9 mouse cellular contexts compared by ENCODE assay signal in the genomic region with DNA sequence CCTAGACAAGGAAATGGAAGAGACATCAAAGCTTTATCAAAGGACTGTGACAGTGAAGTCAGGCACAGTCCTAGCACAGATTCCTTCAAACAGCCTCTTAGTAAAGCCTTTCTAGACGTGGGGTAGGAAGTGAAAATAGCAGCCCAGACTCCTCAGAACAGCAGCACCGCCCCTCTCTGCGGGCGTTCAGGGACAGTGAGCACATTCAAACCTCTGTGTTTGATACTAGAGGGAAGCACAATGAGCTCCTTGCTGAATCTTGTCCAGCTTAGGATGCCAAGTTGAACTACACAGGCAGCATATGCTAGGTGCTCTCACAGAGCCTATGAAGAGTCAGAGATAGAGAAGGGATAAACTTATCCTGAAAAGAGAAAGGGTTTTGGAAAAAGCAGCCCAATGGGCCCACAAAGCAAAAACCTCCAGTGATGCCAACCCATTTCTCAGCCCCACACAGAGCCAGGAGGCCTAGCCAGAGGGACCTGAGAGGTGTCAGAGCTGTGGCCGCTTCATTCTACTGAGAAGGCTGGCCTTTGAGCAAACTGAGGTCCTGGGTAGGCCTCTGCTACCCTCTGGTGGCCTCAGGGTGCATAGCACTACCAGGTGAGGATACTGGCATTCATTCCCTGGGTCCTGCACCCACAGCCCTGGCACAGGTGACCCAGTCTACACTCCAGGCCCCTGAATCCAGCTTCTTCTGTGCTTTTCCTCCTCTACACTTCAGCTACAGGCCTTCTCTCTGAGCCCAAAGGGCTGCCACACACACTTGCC. TPM values are rescaled to one million over a fixed set of nuclear protein-coding genes. Genes with fewer than 3 reads are reported as not detected.
DNase-seq lines count a peak whose midpoint lies in the region; ATAC-seq and TF ChIP-seq lines count a peak whose summit lies in the region.
"Had no signal": no experiment of that assay in that cellular context is flagged by ENCODE, and none has a peak within 500 bp of the region (broad histone marks: within the 10 kb centered on the region; RNA-seq: fewer than 3 reads in every experiment).

No protein-coding gene starts in this region.

- H3K9me3 ChIP-seq in liver, embryonic 12.5 days (replicated peaks), result no peaks in the 10 kb centered on the region
- H3K9me3 ChIP-seq in stomach, embryonic 16.5 days (replicated peaks; ENCODE audit: control insufficient read depth, low read length), result no peaks in the 10 kb centered on the region

- H3K4me3 ChIP-seq in testis, adult 2 months (ENCODE audit: control insufficient read depth, low read depth, low read length), result no peak overlapping the region
- H3K4me3 ChIP-seq in liver, embryonic 12.5 days, result no peak overlapping the region
- no peak overlapping the region for H3K4me3 ChIP-seq in stomach, embryonic 16.5 days (replicated peaks; ENCODE audit: low read length)

- peak; percentile 82 for TF ChIP-seq CTCF in testis, adult 2 months (IDR thresholded peaks at IDR 0.05; ENCODE audit: control insufficient read depth, insufficient read depth, insufficient replicate concordance, low read depth, low read length)

- no peaks in the 10 kb centered on the region for H3K4me1 ChIP-seq in testis, adult 2 months (ENCODE audit: control insufficient read depth, insufficient read depth, low read length)
- peaks cover 60% of the 10 kb centered on the region for H3K4me1 ChIP-seq in liver, embryonic 12.5 days
- H3K4me1 ChIP-seq in stomach, embryonic 16.5 days (ENCODE audit: control insufficient read depth, insufficient read depth, low read length), result peaks cover 22% of the 10 kb centered on the region

- no peak for TF ChIP-seq POLR2A in testis, adult 2 months (IDR thresholded peaks at IDR 0.05; ENCODE audit: control insufficient read depth, low read depth, low read length)

- intact Hi-C loops in gastrocnemius, postnatal 14 days (cut with DNase I; ENCODE audit: low total_unique reads), result no loop called here

- WGBS in liver, embryonic 12.5 days (ENCODE audit: insufficient replicate concordance), result 73% methylated on average over 5 of the region's 5 CpGs
- WGBS in stomach, embryonic 16.5 days, result 68% methylated on average over 5 of the region's 5 CpGs

- peak overlapping the region; percentile 34 for H3K4me2 ChIP-seq in liver, embryonic 12.5 days
- H3K4me2 ChIP-seq in stomach, embryonic 16.5 days (ENCODE audit: low read depth, low read length), result no peak overlapping the region

- no peaks in the 10 kb centered on the region for H3K27me3 ChIP-seq in testis, adult 2 months (ENCODE audit: control insufficient read depth, insufficient read depth, low read length)
- H3K27me3 ChIP-seq in liver, embryonic 12.5 days (replicated peaks), result no peaks in the 10 kb centered on the region
- H3K27me3 ChIP-seq in stomach, embryonic 16.5 days (ENCODE audit: control insufficient read depth, insufficient read depth, low read length), result no peaks in the 10 kb centered on the region

- H3K9ac ChIP-seq in liver, embryonic 12.5 days, result peak overlapping the region; percentile 81
- no peak overlapping the region for H3K9ac ChIP-seq in stomach, embryonic 16.5 days (ENCODE audit: low read length)

- H3K36me3 ChIP-seq in testis, adult 2 months (ENCODE audit: control insufficient read depth, insufficient read depth, low read length), result peaks cover 3% of the 10 kb centered on the region; the same call in 1 of the 2 replicates
- H3K36me3 ChIP-seq in liver, embryonic 12.5 days, result peaks cover 99% of the 10 kb centered on the region
- H3K36me3 ChIP-seq in stomach, embryonic 16.5 days (ENCODE audit: control insufficient read depth, insufficient read depth, low read length), result 0 out of 2 replicates have a peak, but pooled peaks cover 14% of the 10 kb centered on the region

- H3K27ac ChIP-seq in testis, adult 2 months (ENCODE audit: control insufficient read depth, insufficient read depth, low read depth, low read length), result no peak overlapping the region
- H3K27ac ChIP-seq in liver, embryonic 12.5 days, result peak overlapping the region; percentile 99
- H3K27ac ChIP-seq in stomach, embryonic 16.5 days (ENCODE audit: low read length), result no peak overlapping the region
- H3K27ac ChIP-seq: macrophage had no signal

- ATAC-seq in liver, embryonic 12.5 days, result peak; percentile 58; the same call in 1 of the 2 replicates
- ATAC-seq in stomach, embryonic 16.5 days (ENCODE audit: insufficient read depth, low FRiP score), result 0 out of 2 replicates have a peak, but pooled peaks have one; percentile 42

- DNase-seq in testis, postnatal 14 days (ENCODE audit: low spot score), result no peak
- DNase-seq in cerebellum, postnatal 25 days, result peak; percentile 88 to 90
- peak; percentile 57 for DNase-seq in gastrocnemius, postnatal 14 days
- DNase-seq in kidney, adult 18-20 months, result peak; percentile 85
- peak; percentile 85 for DNase-seq in naive thymus-derived CD4-positive, alpha-beta T cell, adult 2 months (ENCODE audit: low read depth)

RNA-seq across cellular contexts. Expression of gene Mpg, which starts 12.0 kb away (rescaled TPM):
- 16.3 and 16.4 TPM in 2 replicates for polyA plus RNA-seq in testis, adult 2 months (2012; rRNA removed)
- total RNA-seq in gastrocnemius, postnatal 14 days (2021), result 1 to 10 TPM; 7.9 to 9.6 TPM
- polyA plus RNA-seq in liver, embryonic 12.5 days (2016; fragmentation: Nextera tagmentation; extraction: Ambion mirVana), result 25.7 and 27.2 TPM in 2 replicates
- polyA plus RNA-seq in stomach, embryonic 16.5 days (2015; fragmentation: Nextera tagmentation; extraction: Ambion mirVana), result 32.6 and 33.8 TPM in 2 replicates

RNA-seq across cellular contexts. Expression of gene Rhbdf1, which starts 16.2 kb away (rescaled TPM):
- polyA plus RNA-seq in testis, adult 2 months (2012; rRNA removed), result 6.8 and 9.5 TPM in 2 replicates
- 10 to 100 TPM; 18.4 to 24.4 TPM for total RNA-seq in gastrocnemius, postnatal 14 days (2021)
- polyA plus RNA-seq in liver, embryonic 12.5 days (2016; fragmentation: Nextera tagmentation; extraction: Ambion mirVana), result 12.0 and 14.1 TPM in 2 replicates
- polyA plus RNA-seq in stomach, embryonic 16.5 days (2015; fragmentation: Nextera tagmentation; extraction: Ambion mirVana), result 57.4 and 67.7 TPM in 2 replicates

RNA-seq across cellular contexts. Expression of gene Nprl3, which starts 29.2 kb away (rescaled TPM):
- 61.4 and 62.8 TPM in 2 replicates for polyA plus RNA-seq in testis, adult 2 months (2012; rRNA removed)
- 10 to 100 TPM; 17.8 to 19.2 TPM for total RNA-seq in gastrocnemius, postnatal 14 days (2021)
- polyA plus RNA-seq in liver, embryonic 12.5 days (2016; fragmentation: Nextera tagmentation; extraction: Ambion mirVana), result 34.6 and 39.1 TPM in 2 replicates
- 36.8 and 37.6 TPM in 2 replicates for polyA plus RNA-seq in stomach, embryonic 16.5 days (2015; fragmentation: Nextera tagmentation; extraction: Ambion mirVana)

RNA-seq across cellular contexts. Expression of gene Snrnp25, which starts 33.1 kb away (rescaled TPM):
- 38.8 and 39.6 TPM in 2 replicates for polyA plus RNA-seq in testis, adult 2 months (2012; rRNA removed)
- total RNA-seq in gastrocnemius, postnatal 14 days (2021), result 1 to 10 TPM; 8.6 to 8.9 TPM
- polyA plus RNA-seq in liver, embryonic 12.5 days (2016; fragmentation: Nextera tagmentation; extraction: Ambion mirVana), result 103 TPM in 2 replicates
- polyA plus RNA-seq in stomach, embryonic 16.5 days (2015; fragmentation: Nextera tagmentation; extraction: Ambion mirVana), result 44.9 and 47.5 TPM in 2 replicates

RNA-seq across cellular contexts. Expression of gene Hba-x, which starts 37.9 kb away (rescaled TPM):
- not detected in 2 replicates for polyA plus RNA-seq in testis, adult 2 months (2012; rRNA removed)
- not detected for total RNA-seq in gastrocnemius, postnatal 14 days (2021)
- 1,859 and 1,982 TPM in 2 replicates for polyA plus RNA-seq in liver, embryonic 12.5 days (2016; fragmentation: Nextera tagmentation; extraction: Ambion mirVana)
- polyA plus RNA-seq in stomach, embryonic 16.5 days (2015; fragmentation: Nextera tagmentation; extraction: Ambion mirVana), result 11.6 and 16.3 TPM in 2 replicates
- polyA plus RNA-seq: macrophage had no signal
